Mouse (Mus musculus) lung, adult 18-20 months (tissue): ENCODE measurements around the gene Efhc1.
A peak's percentile ranks its signal among the peaks of the same experiment; 100 is the strongest.

Source experiments
- DNase-seq, 2 experiments: peaks; one replicate each; pipeline ENCODE4 v3.0.0; 2022; ENCODE audit warnings: mixed read lengths in 2 of 2

The Efhc1 gene

DNA sequence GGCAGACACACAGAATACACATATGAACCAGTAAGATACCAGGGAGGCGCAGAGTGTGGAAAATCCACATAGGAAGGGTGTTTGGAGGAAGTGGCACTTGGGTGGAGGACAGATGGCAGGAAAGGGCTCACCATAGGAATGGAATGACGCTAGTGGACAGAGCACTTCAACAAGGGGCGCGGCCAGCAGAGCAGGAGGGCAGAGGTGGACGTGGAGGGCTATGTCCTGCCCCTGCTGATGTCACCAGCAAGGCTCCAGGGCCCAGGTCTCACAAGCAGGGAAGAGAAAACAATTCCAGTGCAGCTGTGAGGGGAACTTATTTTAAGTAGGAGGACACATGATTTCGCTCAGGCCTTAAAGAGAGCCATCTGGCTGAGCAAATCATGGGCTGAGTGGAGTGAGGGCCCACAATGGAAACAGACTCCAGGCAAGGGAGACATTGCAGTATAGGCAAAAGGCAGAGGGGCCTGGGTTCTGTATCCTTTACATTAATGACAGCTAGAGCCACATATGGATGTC is 58.9 kb downstream of the Efhc1 start:
- DNase-seq = peak; percentile 50 to 67

DNA sequence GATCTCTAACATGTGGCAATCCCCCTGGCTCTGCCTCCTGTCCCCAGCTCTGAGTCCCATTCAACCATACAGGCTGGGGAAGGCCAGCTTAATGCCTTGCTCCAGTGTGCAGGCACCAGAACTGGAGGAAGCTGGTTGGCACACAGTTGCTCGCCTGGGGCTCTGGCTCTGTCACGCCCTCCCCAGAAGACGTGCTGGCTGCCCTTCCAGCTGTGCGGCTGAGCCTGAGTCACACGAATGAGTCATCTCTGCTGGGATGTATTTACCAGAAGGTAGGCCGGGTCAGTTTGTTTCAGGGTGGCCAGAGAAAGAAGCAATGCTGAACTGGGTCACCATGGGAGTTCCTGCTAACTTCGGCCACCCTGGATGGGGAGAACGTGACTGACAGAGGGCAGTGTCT is 63.0 kb downstream of the Efhc1 start:
- DNase-seq = peak; percentile 78 to 79

- DNase-seq = no peak
These were observed 71.7 kb downstream of the Efhc1 start for GRCm38 (mm10) chr1:21023101-21023500.

DNA sequence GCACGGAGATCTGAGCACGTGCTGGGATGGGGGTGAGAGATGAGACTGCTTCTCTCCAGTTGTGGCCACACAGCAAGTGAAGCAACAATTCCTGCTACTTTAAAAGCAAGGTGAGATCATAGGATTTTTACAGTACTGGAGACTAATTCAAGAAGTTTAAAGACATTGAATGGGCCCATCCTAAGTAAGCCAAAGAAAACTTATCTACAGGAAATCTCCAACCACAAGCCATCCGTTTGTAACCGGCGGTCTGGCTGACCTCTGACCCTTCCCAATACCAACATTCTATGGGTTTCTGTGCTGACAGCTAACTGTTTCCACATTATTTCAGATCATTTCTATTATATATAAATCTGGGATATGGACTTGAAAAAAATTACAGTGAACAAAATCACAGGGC is 73.8 kb downstream of the Efhc1 start:
- no peak for DNase-seq

GRCm38 (mm10) chr1:21026534-21026933 is 75.1 kb downstream of the Efhc1 start:
- DNase-seq = no peak

DNA sequence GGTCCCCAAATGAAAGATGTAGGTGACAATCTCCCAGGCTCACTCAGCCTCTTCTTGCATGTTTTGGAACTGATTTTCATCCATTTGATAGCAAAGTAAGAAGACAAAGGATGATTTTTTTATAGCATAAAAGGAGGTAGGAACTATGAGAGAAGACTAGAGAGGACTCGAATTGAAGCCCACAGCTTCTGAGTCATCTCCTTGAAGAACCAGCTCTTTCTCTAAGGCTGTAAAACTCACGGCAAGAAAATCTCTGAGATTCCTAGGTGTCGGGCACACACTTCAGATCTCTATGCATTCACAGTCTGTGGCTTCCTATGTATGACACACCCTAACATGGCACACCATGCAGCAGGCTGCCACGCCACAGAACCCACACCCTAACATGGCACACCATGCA is 77.6 kb downstream of the Efhc1 start:
- DNase-seq = no peak

- DNase-seq = no peak
These were observed 80.2 kb downstream of the Efhc1 start for GRCm38 (mm10) chr1:21031650-21032049.

DNA sequence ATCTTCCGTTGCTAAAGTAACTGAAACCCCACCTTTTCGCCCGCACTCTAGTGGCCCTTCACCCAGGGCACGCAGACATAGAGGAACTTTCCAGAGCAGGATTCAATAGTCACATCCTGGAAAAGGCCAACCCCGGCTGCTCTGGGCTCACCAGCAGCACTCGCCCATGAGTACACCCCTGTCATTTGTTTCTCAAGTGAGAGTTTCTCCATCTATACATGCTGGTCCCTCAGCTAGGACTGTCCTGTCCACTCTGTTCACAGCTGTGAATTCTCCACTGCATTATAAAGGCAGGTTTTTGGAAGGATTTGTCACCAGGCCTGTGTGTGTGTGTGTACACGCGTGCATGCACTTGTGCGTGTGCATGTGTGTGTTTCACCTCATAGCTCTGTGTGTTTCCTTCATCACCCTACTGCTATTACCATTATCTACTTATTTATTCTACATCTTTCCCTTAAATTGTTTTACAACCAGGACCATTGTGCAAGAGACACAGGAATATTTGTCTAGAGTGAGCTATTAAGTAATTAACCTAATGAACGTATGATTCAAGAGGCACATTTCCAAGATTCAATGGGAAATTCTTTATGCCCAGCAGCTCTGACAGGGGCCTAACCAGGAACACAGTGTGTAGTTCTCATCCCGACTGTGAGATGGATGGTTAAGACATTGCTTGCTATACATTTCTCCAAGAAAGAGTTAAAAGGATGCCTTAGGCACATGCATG is 81.8 kb downstream of the Efhc1 start:
- no peak for DNase-seq

- DNase-seq = no peak
These were observed 82.3 kb downstream of the Efhc1 start for GRCm38 (mm10) chr1:21033792-21034119.

DNA sequence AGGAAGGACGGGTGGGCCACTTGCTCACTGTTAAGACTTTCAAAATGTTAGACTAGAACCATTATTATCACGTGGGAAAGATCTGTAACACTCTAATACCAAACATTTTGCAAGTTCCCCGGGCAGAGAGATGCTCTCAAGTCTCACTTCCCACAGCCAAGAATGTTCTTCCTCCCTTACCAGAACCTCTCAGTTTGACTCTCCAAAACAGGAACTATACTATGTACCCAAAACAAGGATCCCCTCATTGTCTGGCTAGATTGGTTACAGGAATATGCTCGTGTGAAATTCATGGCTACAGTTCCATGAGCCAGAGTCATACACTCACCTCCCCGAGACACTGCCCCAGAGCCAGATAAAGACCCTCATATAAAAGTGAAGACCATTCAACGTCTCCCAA is 84.5 kb downstream of the Efhc1 start:
- DNase-seq = no peak

GRCm38 (mm10) chr1:21037881-21038601 is 86.6 kb downstream of the Efhc1 start:
- DNase-seq = no peak

- DNase-seq = no peak
These were observed 88.1 kb downstream of the Efhc1 start for GRCm38 (mm10) chr1:21039564-21039963.

DNA sequence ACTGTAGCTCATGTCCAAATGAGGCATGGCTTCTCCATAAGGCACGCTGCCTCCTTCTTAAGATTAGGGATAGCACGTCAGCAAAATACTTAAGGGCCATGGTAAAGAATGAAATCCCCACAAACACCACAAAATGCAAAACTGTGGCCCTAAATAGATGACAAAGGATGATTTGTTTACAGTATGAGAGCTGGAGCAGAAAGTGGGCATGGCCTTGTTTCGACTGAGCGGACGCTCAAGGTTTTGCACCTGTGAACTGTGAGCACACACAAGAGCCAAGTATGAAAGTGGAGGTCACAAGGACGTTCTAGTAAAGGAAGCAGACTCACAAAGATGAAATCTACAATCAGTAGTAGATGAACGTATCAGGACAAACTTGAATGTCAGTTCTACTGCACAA is 88.7 kb downstream of the Efhc1 start:
- DNase-seq = no peak
